In the genomic region with DNA sequence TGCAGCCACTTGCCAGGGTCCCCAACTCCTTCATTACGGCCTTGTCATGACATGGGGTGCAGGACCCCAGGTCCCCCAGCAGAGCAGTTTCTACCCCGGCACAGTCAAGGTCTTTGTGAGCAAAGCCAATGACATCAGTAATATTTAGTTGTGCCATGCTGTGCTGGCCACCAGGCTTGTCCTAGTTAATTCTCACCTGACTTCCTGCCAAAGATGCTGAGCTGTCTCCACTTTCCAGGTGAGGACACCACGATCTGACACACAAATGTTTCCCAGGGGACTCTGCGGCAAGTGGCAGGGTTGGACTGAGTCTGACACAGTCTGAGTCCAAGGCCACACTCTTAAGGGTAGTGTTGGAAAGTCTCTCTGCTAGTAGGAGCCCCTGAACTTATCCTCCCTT, we compare ENCODE assay signal across 15 mouse cellular contexts. TPM values are rescaled to one million over a fixed set of nuclear protein-coding genes. Genes with fewer than 3 reads are reported as not detected.
DNase-seq lines count a peak whose midpoint lies in the region; ATAC-seq and TF ChIP-seq lines count a peak whose summit lies in the region.
"Had no signal": no experiment of that assay in that cellular context is flagged by ENCODE, and none has a peak within 500 bp of the region (broad histone marks: within the 10 kb centered on the region; RNA-seq: fewer than 3 reads in every experiment).

Gene Dscaml1, plus strand, starts transcription at position 173 of the 400 bp plus-strand sequence.

- H3K4me1 ChIP-seq in thymus, adult 2 months (replicated peaks; ENCODE audit: control insufficient read depth, insufficient read depth, low read length): no peaks in the 10 kb centered on the region
- H3K4me1 ChIP-seq in kidney, adult 2 months (ENCODE audit: control insufficient read depth, insufficient read depth, low read length): no peaks in the 10 kb centered on the region

- intact Hi-C loops in gastrocnemius, postnatal 36 days (cut with DNase I): loop anchor here (10.0 kb wide), 1 partner anchor 158 kb away; no protein-coding TSS in a partner anchor

- peaks cover 17% of the 10 kb centered on the region for H3K27me3 ChIP-seq in thymus, adult 2 months (ENCODE audit: control insufficient read depth, insufficient read depth, low read length)
- H3K27me3 ChIP-seq in kidney, adult 2 months (replicated peaks; ENCODE audit: control insufficient read depth, insufficient read depth, low read length): peaks cover 4% of the 10 kb centered on the region; the same call in 1 of the 2 replicates

- H3K27ac ChIP-seq in thymus, adult 2 months (ENCODE audit: control insufficient read depth, insufficient read depth, low read length): no peak within 1 kb of the TSS
- no peak within 1 kb of the TSS for H3K27ac ChIP-seq in kidney, adult 2 months (ENCODE audit: insufficient read depth, low read depth, low read length)
- H3K27ac ChIP-seq: limb, embryonic 12.5 days; midbrain, embryonic 12.5 days had no signal

- no peaks in the 10 kb centered on the region for H3K36me3 ChIP-seq in thymus, adult 2 months (ENCODE audit: control insufficient read depth, insufficient read depth, low read length)
- no peaks in the 10 kb centered on the region for H3K36me3 ChIP-seq in kidney, adult 2 months (ENCODE audit: control insufficient read depth, insufficient read depth, low read length)
- H3K36me3 ChIP-seq: limb, embryonic 12.5 days; midbrain, embryonic 12.5 days had no signal

- 87% methylated on average over 4 of the region's 4 CpGs for WGBS in thymus, adult 2 months
- WGBS in kidney, adult 2 months: 82% methylated on average over 4 of the region's 4 CpGs

- DNase-seq in frontal cortex, adult 2 months (ENCODE audit: extremely low spot score in 1 of 2, low spot score in 1 of 2): no peak
- no peak for DNase-seq in thymus, adult 2 months
- no peak for DNase-seq in thymus, postnatal 0 days (ENCODE audit: low spot score)
- no peak for DNase-seq in layer of hippocampus, postnatal 36 days
- DNase-seq in kidney, adult 2 months: no peak
- DNase-seq in gastrocnemius, postnatal 36 days: no peak
- DNase-seq: gastrocnemius, postnatal 10 days; heart, postnatal 14 days; kidney, adult 8-10 months; lung, adult 18-20 months had no signal

- no peak for ATAC-seq in frontal cortex, adult (ENCODE audit: low TSS enrichment)
- ATAC-seq in erythroblast, adult 5-6 weeks (replicated peaks; ENCODE audit: low FRiP score, poor library complexity, severe bottlenecking): no peak

- TF ChIP-seq CTCF in thymus, adult 2 months (IDR thresholded peaks at IDR 0.05; ENCODE audit: borderline replicate concordance, control insufficient read depth, extremely low read depth, insufficient read depth, low read length, poor library complexity): no peak
- TF ChIP-seq CTCF in kidney, adult 2 months (conservative IDR thresholded peaks at IDR 0.05; ENCODE audit: insufficient read depth, insufficient read length, low read depth, low read length): no peak

- H3K4me3 ChIP-seq in thymus, adult 2 months (ENCODE audit: control insufficient read depth, insufficient read depth, low read length): no peak within 1 kb of the TSS
- no peak within 1 kb of the TSS for H3K4me3 ChIP-seq in kidney, adult 2 months (ENCODE audit: insufficient read depth, low read depth, low read length)
- H3K4me3 ChIP-seq: limb, embryonic 12.5 days; midbrain, embryonic 12.5 days had no signal

- no peak for TF ChIP-seq POLR2A in thymus, adult 2 months (IDR thresholded peaks at IDR 0.05; ENCODE audit: control insufficient read depth, extremely low read depth, insufficient read depth, low read length, poor library complexity)
- TF ChIP-seq POLR2A in kidney, adult 2 months (IDR thresholded peaks at IDR 0.05; ENCODE audit: low read depth, low read length): no peak

RNA-seq across cellular contexts. Expression of gene Dscaml1, which starts in this region (rescaled TPM):
- polyA plus RNA-seq in frontal cortex, adult 2 months (2012; rRNA removed): 53.8 and 54.8 TPM in 2 replicates
- polyA plus RNA-seq in thymus, adult 2 months (2012; rRNA removed): 11.3 and 12.4 TPM in 2 replicates
- 1.8 and 2.1 TPM in 2 replicates for polyA plus RNA-seq in thymus, postnatal 0 days (2015; fragmentation: Nextera tagmentation; extraction: Ambion mirVana)
- 10 to 100 TPM; 88.0 to 91.7 TPM for total RNA-seq in layer of hippocampus, postnatal 36 days (2021)
- total RNA-seq in erythroblast, adult 5-6 weeks (2015; ENCODE audit: low replicate concordance): not detected in 2 replicates
- not detected in 2 replicates for total RNA-seq in erythroblast, adult 5-6 weeks (2017; ENCODE audit: low replicate concordance)
- 0.43 and 0.80 TPM in 2 replicates for polyA plus RNA-seq in kidney, adult 2 months (2012; rRNA removed)
- not detected for total RNA-seq in gastrocnemius, postnatal 36 days (2021)
- total RNA-seq: heart, postnatal 14 days had no signal
- polyA plus RNA-seq: C2C12 had no signal

Comparison
In these comparisons a context has a peak if more than half of its experiments do, and no peak if none do; other contexts are left out.
1. RNA of gene Dscaml1 (total RNA-seq): 88.0 to 91.7 TPM in layer of hippocampus, postnatal 36 days; not detected in gastrocnemius, postnatal 36 days and not detected in erythroblast, adult 5-6 weeks; every median in the first group is over 10 times any median in the second.